Mouse (Mus musculus) stomach, adult 2 months (tissue): ENCODE results near the gene Vrtn. TPM values are rescaled to one million over a fixed set of nuclear protein-coding genes. Genes with fewer than 3 reads are reported as not detected.

Source experiments
- polyA plus RNA-seq: library from polyadenylated mRNA; depleted of rRNA; stranded (reverse); fragments of >200 nt; gene quantifications from 2 replicates; pipeline ENCODE4 v1.2.3, GENCODE M21; 2012; rRNA removed

Vrtn gene
- polyA plus RNA-seq: not detected in 2 replicates

DNA sequence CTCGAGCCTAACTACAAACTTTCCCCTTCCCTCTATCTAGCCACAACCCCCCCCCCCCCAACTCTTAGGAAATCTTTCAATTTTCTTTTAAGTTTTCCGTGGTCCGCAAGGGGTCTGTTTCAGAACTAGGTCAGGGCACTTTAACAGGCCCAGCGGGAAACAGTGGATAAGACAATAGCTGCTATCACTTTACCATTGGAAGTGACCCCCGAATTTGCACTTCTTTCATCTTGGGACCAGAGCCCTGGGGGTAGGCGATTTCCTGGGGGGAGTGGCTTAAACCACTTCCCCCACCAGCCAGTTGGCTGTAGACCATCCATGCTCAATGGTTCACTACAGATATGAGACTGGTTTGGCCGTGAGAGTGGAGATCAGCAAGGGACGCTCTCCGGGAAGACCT lies at the start of gene Vrtn:
Vrtn (plus strand) TSS at position 366 of the 400 bp plus-strand sequence.

GRCm38 (mm10) chr12:84616977-84617630 lies 23.7 kb upstream of the Vrtn start, which contains the start of gene Abcd4:
TSS of gene Abcd4 (minus strand) at chr12:84617413.

GRCm38 (mm10) chr12:84698319-84699081 lies 57.7 kb downstream of the Vrtn start, which contains the start of gene Syndig1l:
TSS of gene Syndig1l (minus strand) at chr12:84698831.

Other genes with a start within 250 kb of the Vrtn start
- gene Entpd5, start 232.0 kb upstream of the Vrtn start, polyA plus RNA-seq: 4.5 and 6.2 TPM in 2 replicates
- not detected in 2 replicates for gene Bbof1, start 231.9 kb upstream of the Vrtn start, polyA plus RNA-seq
- 0.17 and 0.57 TPM in 2 replicates for gene Rnf113a2, start 223.8 kb upstream of the Vrtn start, polyA plus RNA-seq
- 4.3 and 6.6 TPM in 2 replicates for gene Aldh6a1, start 190.0 kb upstream of the Vrtn start, polyA plus RNA-seq
- gene Lin52, start 189.6 kb upstream of the Vrtn start, polyA plus RNA-seq: 1.6 and 2.8 TPM in 2 replicates
- not detected in 2 replicates for gene Vsx2, start 71.3 kb upstream of the Vrtn start, polyA plus RNA-seq
- gene Abcd4, start 23.6 kb upstream of the Vrtn start, polyA plus RNA-seq: 12.8 and 14.0 TPM in 2 replicates
- gene Syndig1l, start 57.8 kb downstream of the Vrtn start, polyA plus RNA-seq: not detected in 2 replicates
- gene Npc2, start 132.1 kb downstream of the Vrtn start, polyA plus RNA-seq: 47.4 and 53.2 TPM in 2 replicates
- 14.3 and 14.4 TPM in 2 replicates for gene Isca2, start 132.2 kb downstream of the Vrtn start, polyA plus RNA-seq
- 0.43 and 2.7 TPM in 2 replicates for gene Ltbp2, start 235.5 kb downstream of the Vrtn start, polyA plus RNA-seq